ENCODE assay signal across 8 mouse cellular contexts in the genomic region with DNA sequence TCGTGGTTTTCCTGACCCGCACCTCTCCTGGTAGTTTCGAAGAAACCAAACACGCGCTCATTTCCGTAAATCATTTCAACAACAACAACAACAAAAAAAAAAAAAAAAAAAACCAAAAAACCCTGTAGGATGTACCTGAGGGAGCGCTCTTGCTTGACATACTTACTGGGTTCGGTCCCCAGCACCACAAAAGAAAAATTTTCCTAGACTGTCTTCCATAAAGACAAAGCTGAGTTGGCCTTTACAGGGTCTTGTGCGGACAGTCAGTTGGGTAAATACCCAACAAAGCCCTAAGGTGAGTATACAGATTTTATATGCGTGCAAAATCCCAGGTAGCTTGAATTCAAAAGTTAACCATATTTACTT. TPM values are rescaled to one million over a fixed set of nuclear protein-coding genes. Genes with fewer than 3 reads are reported as not detected.
DNase-seq lines count a peak whose midpoint lies in the region; ATAC-seq and TF ChIP-seq lines count a peak whose summit lies in the region.

No protein-coding gene starts in this region.

- no peak for DNase-seq in heart, embryonic 10.5 days (ENCODE audit: low spot score)
- no peak for DNase-seq in heart, adult 9 months (ENCODE audit: low spot score in 2 of 2)
- DNase-seq in frontal cortex, postnatal 14 days (ENCODE audit: low spot score in 2 of 2) = no peak
- DNase-seq in layer of hippocampus, postnatal 14 days (ENCODE audit: low spot score in 2 of 2) = no peak

- no peak for TF ChIP-seq CTCF in E14TG2a.4 (conservative IDR thresholded peaks at IDR 0.05; ENCODE audit: low read length)

- H3K4me1 ChIP-seq in heart, embryonic 10.5 days = no peaks in the 10 kb centered on the region
- H3K4me1 ChIP-seq in E14TG2a.4 (replicated peaks; ENCODE audit: low read depth, low read length) = peaks cover 13% of the 10 kb centered on the region
- H3K4me1 ChIP-seq in forebrain, embryonic 13.5 days = peaks cover 14% of the 10 kb centered on the region
- peaks cover 20% of the 10 kb centered on the region for H3K4me1 ChIP-seq in liver, embryonic 15.5 days (replicated peaks)

- peaks cover 30% of the 10 kb centered on the region for H3K36me3 ChIP-seq in heart, embryonic 10.5 days
- peaks cover 37% of the 10 kb centered on the region for H3K36me3 ChIP-seq in E14TG2a.4 (ENCODE audit: insufficient read depth, low read length)
- H3K36me3 ChIP-seq in forebrain, embryonic 13.5 days (ENCODE audit: poor library complexity, severe bottlenecking) = peaks cover 35% of the 10 kb centered on the region
- peaks cover 24% of the 10 kb centered on the region for H3K36me3 ChIP-seq in liver, embryonic 15.5 days (replicated peaks)

- H3K4me2 ChIP-seq in forebrain, embryonic 13.5 days = peak overlapping the region; percentile 84
- peak overlapping the region; percentile 83 for H3K4me2 ChIP-seq in liver, embryonic 15.5 days

- peak overlapping the region; percentile 71 for H3K4me3 ChIP-seq in heart, embryonic 10.5 days
- peak overlapping the region; percentile 80 for H3K4me3 ChIP-seq in E14TG2a.4 (replicated peaks; ENCODE audit: low read length)
- H3K4me3 ChIP-seq in forebrain, embryonic 13.5 days = peak overlapping the region; percentile 59
- peak overlapping the region; percentile 70 for H3K4me3 ChIP-seq in liver, embryonic 15.5 days (replicated peaks)

- peak overlapping the region; percentile 91 for H3K27ac ChIP-seq in heart, embryonic 10.5 days
- H3K27ac ChIP-seq in forebrain, embryonic 13.5 days = peak overlapping the region; percentile 52; the same call in 1 of the 2 replicates
- peak overlapping the region; percentile 82 for H3K27ac ChIP-seq in liver, embryonic 15.5 days (replicated peaks)

- ATAC-seq in forebrain, embryonic 13.5 days = peak; percentile 39
- ATAC-seq in liver, embryonic 15.5 days (ENCODE audit: insufficient read depth) = no peak
- ATAC-seq in inflammation-experienced regulatory T-cells, adult 6 months = no peak

- 18% methylated on average over 10 of the region's 10 CpGs for WGBS in heart, embryonic 10.5 days
- WGBS in forebrain, embryonic 13.5 days = 17% methylated on average over 10 of the region's 10 CpGs
- WGBS in liver, embryonic 15.5 days (ENCODE audit: insufficient replicate concordance) = 15% methylated on average over 10 of the region's 10 CpGs

- H3K9me3 ChIP-seq in heart, embryonic 10.5 days = no peaks in the 10 kb centered on the region
- no peaks in the 10 kb centered on the region for H3K9me3 ChIP-seq in E14TG2a.4 (ENCODE audit: low read length)
- H3K9me3 ChIP-seq in forebrain, embryonic 13.5 days (replicated peaks) = no peaks in the 10 kb centered on the region
- H3K9me3 ChIP-seq in liver, embryonic 15.5 days (replicated peaks) = no peaks in the 10 kb centered on the region

- H3K27me3 ChIP-seq in heart, embryonic 10.5 days (ENCODE audit: insufficient read depth, poor library complexity, severe bottlenecking) = no peaks in the 10 kb centered on the region
- H3K27me3 ChIP-seq in E14TG2a.4 (ENCODE audit: insufficient read depth, low read length) = peaks cover 5% of the 10 kb centered on the region; the same call in 1 of the 2 replicates
- H3K27me3 ChIP-seq in forebrain, embryonic 13.5 days = no peaks in the 10 kb centered on the region
- no peaks in the 10 kb centered on the region for H3K27me3 ChIP-seq in liver, embryonic 15.5 days

- H3K9ac ChIP-seq in forebrain, embryonic 13.5 days = peak overlapping the region; percentile 79
- H3K9ac ChIP-seq in liver, embryonic 15.5 days = peak overlapping the region; percentile 73

RNA-seq across cellular contexts. Expression of a gene that starts 0.3 kb away (rescaled TPM):
- 2.5 and 2.9 TPM in 2 replicates for polyA plus RNA-seq in heart, embryonic 10.5 days (2016; fragmentation: Nextera tagmentation; extraction: Ambion mirVana)
- 3.7 and 4.4 TPM in 2 replicates for polyA plus RNA-seq in forebrain, embryonic 13.5 days (2015; fragmentation: Nextera tagmentation; extraction: Ambion mirVana)
- polyA plus RNA-seq in liver, embryonic 15.5 days (2015; fragmentation: Nextera tagmentation; extraction: Ambion mirVana) = 1.0 and 1.2 TPM in 2 replicates
- polyA plus RNA-seq in inflammation-experienced regulatory T-cells, adult 6 months (2017; shearing (Covaris generic)) = 1 to 10 TPM in 2 of 3 experiments, under 1 TPM in 1; 0.68 to 1.7 (median 1.6) TPM
- 1 to 10 TPM; 1.3 TPM for total RNA-seq in layer of hippocampus, postnatal 14 days (2021)

RNA-seq across cellular contexts. Expression of a gene that starts 12.3 kb away (rescaled TPM):
- 22.7 and 27.5 TPM in 2 replicates for polyA plus RNA-seq in heart, embryonic 10.5 days (2016; fragmentation: Nextera tagmentation; extraction: Ambion mirVana)
- 21.7 and 25.4 TPM in 2 replicates for polyA plus RNA-seq in forebrain, embryonic 13.5 days (2015; fragmentation: Nextera tagmentation; extraction: Ambion mirVana)
- 9.6 and 11.0 TPM in 2 replicates for polyA plus RNA-seq in liver, embryonic 15.5 days (2015; fragmentation: Nextera tagmentation; extraction: Ambion mirVana)
- 10 to 100 TPM; 42.6 to 84.1 (median 72.6) TPM for polyA plus RNA-seq in inflammation-experienced regulatory T-cells, adult 6 months (2017; shearing (Covaris generic))
- 10 to 100 TPM; 33.9 to 35.6 TPM for total RNA-seq in layer of hippocampus, postnatal 14 days (2021)

RNA-seq across cellular contexts. Expression of a gene that starts 27.1 kb away (rescaled TPM):
- polyA plus RNA-seq in heart, embryonic 10.5 days (2016; fragmentation: Nextera tagmentation; extraction: Ambion mirVana) = 2.0 and 2.4 TPM in 2 replicates
- 2.9 and 3.5 TPM in 2 replicates for polyA plus RNA-seq in forebrain, embryonic 13.5 days (2015; fragmentation: Nextera tagmentation; extraction: Ambion mirVana)
- polyA plus RNA-seq in liver, embryonic 15.5 days (2015; fragmentation: Nextera tagmentation; extraction: Ambion mirVana) = 0.66 and 0.94 TPM in 2 replicates
- under 1 TPM in 1 of 3 experiments, not detected in 2; 0.62 TPM for polyA plus RNA-seq in inflammation-experienced regulatory T-cells, adult 6 months (2017; shearing (Covaris generic))
- under 1 TPM; 0.69 to 0.74 TPM for total RNA-seq in layer of hippocampus, postnatal 14 days (2021)

RNA-seq across cellular contexts. Expression of a gene that starts 37.5 kb away (rescaled TPM):
- 2.0 and 2.1 TPM in 2 replicates for polyA plus RNA-seq in heart, embryonic 10.5 days (2016; fragmentation: Nextera tagmentation; extraction: Ambion mirVana)
- polyA plus RNA-seq in forebrain, embryonic 13.5 days (2015; fragmentation: Nextera tagmentation; extraction: Ambion mirVana) = 7.3 and 7.7 TPM in 2 replicates
- 0.31 and 0.38 TPM in 2 replicates for polyA plus RNA-seq in liver, embryonic 15.5 days (2015; fragmentation: Nextera tagmentation; extraction: Ambion mirVana)
- not detected for polyA plus RNA-seq in inflammation-experienced regulatory T-cells, adult 6 months (2017; shearing (Covaris generic))
- total RNA-seq in layer of hippocampus, postnatal 14 days (2021) = 1 to 10 TPM; 6.7 to 7.7 TPM

RNA-seq across cellular contexts. Expression of a gene that starts 38.1 kb away (rescaled TPM):
- not detected in 2 replicates for polyA plus RNA-seq in heart, embryonic 10.5 days (2016; fragmentation: Nextera tagmentation; extraction: Ambion mirVana)
- polyA plus RNA-seq in forebrain, embryonic 13.5 days (2015; fragmentation: Nextera tagmentation; extraction: Ambion mirVana) = not detected in 2 replicates
- not detected in 2 replicates for polyA plus RNA-seq in liver, embryonic 15.5 days (2015; fragmentation: Nextera tagmentation; extraction: Ambion mirVana)
- not detected for polyA plus RNA-seq in inflammation-experienced regulatory T-cells, adult 6 months (2017; shearing (Covaris generic))
- not detected for total RNA-seq in layer of hippocampus, postnatal 14 days (2021)
